Mouse (Mus musculus): Measurements from ENCODE around the gene Mme.

Gene Mme

GRCm38 (mm10) chr3:63241099-63241587 lies at the start of gene Mme:
Mme (plus strand) TSS chr3:63241537.
- DNase-seq = no peak

GRCm38 (mm10) chr3:63196565-63196964 lies 44.8 kb upstream of the Mme start:
- DNase-seq = no peak

- no peak for DNase-seq
These were observed 43.3 kb upstream of the Mme start for GRCm38 (mm10) chr3:63198026-63198425.

- no peak for DNase-seq
These were observed 19.3 kb upstream of the Mme start for GRCm38 (mm10) chr3:63221867-63222591.

- no peak for DNase-seq
These were observed 17.7 kb upstream of the Mme start for GRCm38 (mm10) chr3:63223676-63224075.

GRCm38 (mm10) chr3:63235957-63236356 lies 5.4 kb upstream of the Mme start:
- no peak for DNase-seq

- DNase-seq = no peak
These were observed 2.4 kb downstream of the Mme start for GRCm38 (mm10) chr3:63243721-63244120.

GRCm38 (mm10) chr3:63272091-63272490 lies 30.8 kb downstream of the Mme start:
- no peak for DNase-seq

- DNase-seq = no peak
These were observed 53.0 kb downstream of the Mme start for GRCm38 (mm10) chr3:63294316-63294715.

GRCm38 (mm10) chr3:63294791-63295190 lies 53.5 kb downstream of the Mme start:
- DNase-seq = no peak

GRCm38 (mm10) chr3:63295237-63295636 lies 53.9 kb downstream of the Mme start:
- DNase-seq = peak; percentile 55

GRCm38 (mm10) chr3:63295657-63296231 lies 54.4 kb downstream of the Mme start:
- DNase-seq = peak; percentile 56

GRCm38 (mm10) chr3:63296411-63296810 lies 55.1 kb downstream of the Mme start:
- DNase-seq = no peak

- peak; percentile 81 for DNase-seq
These were observed 56.5 kb downstream of the Mme start for GRCm38 (mm10) chr3:63297787-63298186.

GRCm38 (mm10) chr3:63315211-63315760 lies 73.9 kb downstream of the Mme start:
- DNase-seq = no peak

GRCm38 (mm10) chr3:63317496-63317895 lies 76.2 kb downstream of the Mme start:
- no peak for DNase-seq

GRCm38 (mm10) chr3:63325615-63326014 lies 84.3 kb downstream of the Mme start:
- DNase-seq = no peak

- no peak for DNase-seq
These were observed 98.8 kb downstream of the Mme start for GRCm38 (mm10) chr3:63340110-63340509.

GRCm38 (mm10) chr3:63340546-63340945 lies 99.2 kb downstream of the Mme start:
- no peak for DNase-seq

GRCm38 (mm10) chr3:63341481-63341880 lies 100.1 kb downstream of the Mme start:
- DNase-seq = peak; percentile 14

GRCm38 (mm10) chr3:63344998-63345397 lies 103.7 kb downstream of the Mme start:
- DNase-seq = no peak

GRCm38 (mm10) chr3:63348893-63349426 lies 107.6 kb downstream of the Mme start:
- DNase-seq = no peak

GRCm38 (mm10) chr3:63350242-63350641 lies 108.9 kb downstream of the Mme start:
- no peak for DNase-seq

GRCm38 (mm10) chr3:63350704-63351103 lies 109.4 kb downstream of the Mme start:
- no peak for DNase-seq

All from lung, postnatal 10 days (tissue).